Mouse (Mus musculus) activated CD4-positive, CD25-positive, alpha-beta regulatory T cell, adult 4 months (primary cell): ENCODE data around the gene Gm11563. TPM values are rescaled to one million over a fixed set of nuclear protein-coding genes. Genes with fewer than 3 reads are reported as not detected.

ENCODE experiments used
- polyA plus RNA-seq, 2 experiments: library from polyadenylated mRNA; unstranded; fragments of 100-300 nt; shearing (Covaris generic); gene quantifications; one replicate each; pipeline ENCODE4 v1.2.1; 2017

The Gm11563 gene
- polyA plus RNA-seq, 2 experiments from 2014 or later, result not detected

Other genes starting within 250 kb of the Gm11563 start
- gene Krt12, start 236.7 kb downstream of the Gm11563 start, polyA plus RNA-seq, result not detected
- gene Krt20, start 220.8 kb downstream of the Gm11563 start, polyA plus RNA-seq, result under 1 TPM in 1 of 2 experiments, not detected in 1; 0.17 TPM
- not detected for gene Krt23, start 165.8 kb downstream of the Gm11563 start, polyA plus RNA-seq
- not detected for gene Krt39, start 137.6 kb downstream of the Gm11563 start, polyA plus RNA-seq
- gene Krt40, start 115.8 kb downstream of the Gm11563 start, polyA plus RNA-seq, result not detected
- gene Krtap3-3, start 108.1 kb downstream of the Gm11563 start, polyA plus RNA-seq, result not detected
- gene Krtap3-2, start 102.1 kb downstream of the Gm11563 start, polyA plus RNA-seq, result not detected
- gene Gm11939, start 99.5 kb downstream of the Gm11563 start, polyA plus RNA-seq, result not detected
- gene Krtap3-1, start 92.3 kb downstream of the Gm11563 start, polyA plus RNA-seq, result not detected
- not detected for gene Krtap1-5, start 77.9 kb downstream of the Gm11563 start, polyA plus RNA-seq
- gene Krtap1-4, start 75.3 kb downstream of the Gm11563 start, polyA plus RNA-seq, result not detected
- not detected for gene Krtap1-3, start 67.6 kb downstream of the Gm11563 start, polyA plus RNA-seq
- not detected for gene Krtap9-3, start 60.9 kb downstream of the Gm11563 start, polyA plus RNA-seq
- not detected for gene Gm11938, start 55.7 kb downstream of the Gm11563 start, polyA plus RNA-seq
- not detected for gene Gm11937, start 48.8 kb downstream of the Gm11563 start, polyA plus RNA-seq
- not detected for gene Krtap2-4, start 44.1 kb downstream of the Gm11563 start, polyA plus RNA-seq
- gene Gm11562, start 38.5 kb downstream of the Gm11563 start, polyA plus RNA-seq, result not detected
- gene Krtap4-1, start 30.7 kb downstream of the Gm11563 start, polyA plus RNA-seq, result not detected
- gene Krtap4-2, start 23.9 kb downstream of the Gm11563 start, polyA plus RNA-seq, result not detected
- gene Krtap4-7, start 14.9 kb downstream of the Gm11563 start, polyA plus RNA-seq, result not detected
- gene Gm11555, start 8.7 kb downstream of the Gm11563 start, polyA plus RNA-seq, result not detected
- not detected for gene Krtap4-6, start 7.0 kb upstream of the Gm11563 start, polyA plus RNA-seq
- not detected for gene Gm14190, start 31.8 kb upstream of the Gm11563 start, polyA plus RNA-seq
- not detected for gene Gm14180, start 75.3 kb upstream of the Gm11563 start, polyA plus RNA-seq
- not detected for gene Gm11595, start 114.0 kb upstream of the Gm11563 start, polyA plus RNA-seq
- gene Krtap4-8, start 121.7 kb upstream of the Gm11563 start, polyA plus RNA-seq, result not detected
- not detected for gene Krtap4-9, start 126.2 kb upstream of the Gm11563 start, polyA plus RNA-seq
- not detected for gene Gm11596, start 134.5 kb upstream of the Gm11563 start, polyA plus RNA-seq
- not detected for gene Gm11569, start 140.0 kb upstream of the Gm11563 start, polyA plus RNA-seq
- gene Gm11554, start 145.5 kb upstream of the Gm11563 start, polyA plus RNA-seq, result not detected
- not detected for gene Krtap4-13, start 150.9 kb upstream of the Gm11563 start, polyA plus RNA-seq
- not detected for gene Gm11564, start 156.7 kb upstream of the Gm11563 start, polyA plus RNA-seq
- gene 2300003K06Rik, start 179.1 kb upstream of the Gm11563 start, polyA plus RNA-seq, result not detected
- not detected for gene Krtap4-16, start 192.6 kb upstream of the Gm11563 start, polyA plus RNA-seq
- not detected for gene Gm11568, start 199.0 kb upstream of the Gm11563 start, polyA plus RNA-seq
- gene Gm11559, start 205.5 kb upstream of the Gm11563 start, polyA plus RNA-seq, result not detected
- not detected for gene Krtap9-1, start 214.4 kb upstream of the Gm11563 start, polyA plus RNA-seq
- not detected for gene Gm11567, start 220.2 kb upstream of the Gm11563 start, polyA plus RNA-seq
- gene Krtap31-1, start 249.0 kb upstream of the Gm11563 start, polyA plus RNA-seq, result not detected